In genomic region chr2:163087728-163088127, GRCm38 (mm10) we compare ENCODE assay signal across 28 mouse cellular contexts. TPM values are rescaled to one million over a fixed set of nuclear protein-coding genes. Genes with fewer than 3 reads are reported as not detected.
A peak's percentile ranks its signal among the peaks of the same experiment; 100 is the strongest.
DNase-seq lines count a peak whose midpoint lies in the region; ATAC-seq and TF ChIP-seq lines count a peak whose summit lies in the region.
"Had no signal": no experiment of that assay in that cellular context is flagged by ENCODE, and none has a peak within 500 bp of the region (broad histone marks: within the 10 kb centered on the region; RNA-seq: fewer than 3 reads in every experiment).

Gene Gtsf1l, minus strand, starts transcription at chr2:163087855.

- H3K4me1 ChIP-seq in testis, adult 2 months (ENCODE audit: control insufficient read depth, insufficient read depth, low read length), result peaks cover 5% of the 10 kb centered on the region; the same call in 1 of the 2 replicates
- H3K4me1 ChIP-seq in ES-Bruce4 (ENCODE audit: control insufficient read depth, insufficient read depth, low read length), result no peaks in the 10 kb centered on the region
- H3K4me1 ChIP-seq: embryonic facial prominence, embryonic 10.5 days; embryonic facial prominence, embryonic 12.5 days; forebrain, embryonic 13.5 days; forebrain, embryonic 15.5 days had no signal

- no peak for TF ChIP-seq CTCF in testis, adult 2 months (IDR thresholded peaks at IDR 0.05; ENCODE audit: control insufficient read depth, insufficient read depth, insufficient replicate concordance, low read depth, low read length)
- TF ChIP-seq CTCF in ES-Bruce4 (IDR thresholded peaks at IDR 0.05; ENCODE audit: low read depth, low read length), result no peak

- peak within 1 kb of the TSS; percentile 79 for H3K4me3 ChIP-seq in testis, adult 2 months (ENCODE audit: control insufficient read depth, low read depth, low read length)
- peak within 1 kb of the TSS; percentile 96 for H3K4me3 ChIP-seq in ES-Bruce4 (ENCODE audit: low read depth, low read length)
- H3K4me3 ChIP-seq: embryonic facial prominence, embryonic 10.5 days; embryonic facial prominence, embryonic 12.5 days; forebrain, embryonic 13.5 days; forebrain, embryonic 15.5 days had no signal

- no peak for DNase-seq in testis, postnatal 10 days (ENCODE audit: low spot score)
- peak; percentile 64 for DNase-seq in R1 (ENCODE audit: low read depth, low spot score)
- DNase-seq in gastrocnemius, adult 18-20 months (ENCODE audit: low spot score), result no peak
- no peak for DNase-seq in B cell, adult 2 months
- no peak for DNase-seq in heart, postnatal 36 days
- DNase-seq: adrenal gland, adult 2 months; adrenal gland, postnatal 10 days; adrenal gland, postnatal 25 days; cerebellum, adult 11-12 months; cerebellum, adult 2 months; cerebellum, adult 9-10 months; cerebellum, postnatal 10 days; cerebellum, postnatal 36 days; forebrain, postnatal 0 days had no signal

- no peaks in the 10 kb centered on the region for H3K36me3 ChIP-seq in testis, adult 2 months (ENCODE audit: control insufficient read depth, insufficient read depth, low read length)
- peaks cover 24% of the 10 kb centered on the region for H3K36me3 ChIP-seq in ES-Bruce4 (ENCODE audit: control insufficient read depth, insufficient read depth, low read length, poor library complexity, severe bottlenecking)
- H3K36me3 ChIP-seq: embryonic facial prominence, embryonic 12.5 days; forebrain, embryonic 15.5 days had no signal

- ATAC-seq in granulocyte monocyte progenitor cell, adult 5-6 weeks (replicated peaks; ENCODE audit: poor library complexity, severe bottlenecking), result 0 out of 2 replicates have a peak, but pooled peaks have one; percentile 18
- ATAC-seq: CD4-positive, CD25-positive, alpha-beta regulatory T cell, adult 4 months; forebrain, embryonic 13.5 days; forebrain, embryonic 15.5 days; forebrain, postnatal 0 days had no signal

- H3K27ac ChIP-seq in testis, adult 2 months (ENCODE audit: control insufficient read depth, insufficient read depth, low read depth, low read length), result peak within 1 kb of the TSS; percentile 51
- peak within 1 kb of the TSS; percentile 51; the same call in 1 of the 2 replicates for H3K27ac ChIP-seq in ES-Bruce4 (ENCODE audit: insufficient read depth, low read length)
- H3K27ac ChIP-seq: embryonic facial prominence, embryonic 10.5 days; embryonic facial prominence, embryonic 12.5 days; forebrain, embryonic 13.5 days; forebrain, embryonic 15.5 days had no signal

- peak; percentile 64; the same call in 1 of the 2 replicates for TF ChIP-seq POLR2A in testis, adult 2 months (IDR thresholded peaks at IDR 0.05; ENCODE audit: control insufficient read depth, low read depth, low read length)
- TF ChIP-seq POLR2A in ES-Bruce4 (IDR thresholded peaks at IDR 0.05; ENCODE audit: insufficient read depth, low read length), result no peak

- TF ChIP-seq EP300 in ES-Bruce4 (IDR thresholded peaks at IDR 0.05; ENCODE audit: insufficient read depth, low read depth, low read length), result no peak

- intact Hi-C loops in heart, postnatal 36 days (cut with DNase I), result no loop called here

- H3K9me3 ChIP-seq in ES-Bruce4 (replicated peaks; ENCODE audit: control insufficient read depth, insufficient read depth, low read length, poor library complexity, severe bottlenecking), result no peaks in the 10 kb centered on the region
- H3K9me3 ChIP-seq: embryonic facial prominence, embryonic 10.5 days; embryonic facial prominence, embryonic 12.5 days; forebrain, embryonic 13.5 days; forebrain, embryonic 15.5 days had no signal

- H3K27me3 ChIP-seq in testis, adult 2 months (ENCODE audit: control insufficient read depth, insufficient read depth, low read length), result no peaks in the 10 kb centered on the region
- H3K27me3 ChIP-seq in ES-Bruce4 (ENCODE audit: control insufficient read depth, insufficient read depth, low read length, poor library complexity, severe bottlenecking), result no peaks in the 10 kb centered on the region
- H3K27me3 ChIP-seq: CH12.LX; embryonic facial prominence, embryonic 12.5 days; forebrain, embryonic 13.5 days; forebrain, embryonic 15.5 days had no signal

- peak within 1 kb of the TSS; percentile 86 for H3K9ac ChIP-seq in ES-Bruce4 (ENCODE audit: low read depth, poor library complexity, severe bottlenecking)
- H3K9ac ChIP-seq: embryonic facial prominence, embryonic 12.5 days; forebrain, embryonic 13.5 days; forebrain, embryonic 15.5 days; forebrain, postnatal 0 days had no signal

RNA-seq across cellular contexts. Expression of gene Gtsf1l, which starts in this region (rescaled TPM):
- polyA plus RNA-seq in testis, adult 2 months (2012; rRNA removed), result 676 and 742 TPM in 2 replicates
- polyA plus RNA-seq in ES-Bruce4 (2011; ENCODE audit: insufficient read depth, insufficient read length, low read depth, missing spikeins), result 34.9 and 36.3 TPM in 2 replicates
- total RNA-seq in granulocyte monocyte progenitor cell, adult 5-6 weeks (2014; fragmentation: Nextera tagmentation), result not detected in 2 replicates
- not detected in 2 replicates for total RNA-seq in granulocyte monocyte progenitor cell, adult 5-6 weeks (2017)
- not detected for total RNA-seq in gastrocnemius, adult 18-20 months (2021)
- not detected for total RNA-seq in heart, postnatal 36 days (2021)
- total RNA-seq: adrenal gland, adult 2 months; adrenal gland, postnatal 10 days; adrenal gland, postnatal 25 days; adrenal gland, postnatal 4 days; CH12.LX; common myeloid progenitor, adult 5-6 weeks; forebrain, postnatal 0 days; MEL had no signal
- polyA plus RNA-seq: adrenal gland, adult 2 months; CD4-positive, CD25-positive, alpha-beta regulatory T cell, adult 4 months; cerebellum, adult 2 months; embryonic facial prominence, embryonic 10.5 days; embryonic facial prominence, embryonic 12.5 days; embryonic facial prominence, embryonic 14.5 days; forebrain, embryonic 11.5 days; forebrain, embryonic 13.5 days; forebrain, embryonic 15.5 days had no signal

Comparison
In these comparisons a context has a peak if more than half of its experiments do, and no peak if none do; other contexts are left out.
1. RNA of gene Gtsf1l (polyA plus RNA-seq): 676 to 742 TPM in testis, adult 2 months; 34.9 to 36.3 TPM in ES-Bruce4; every median in the first group is over 10 times any median in the second.
2. Peak in ATAC-seq in granulocyte monocyte progenitor cell, adult 5-6 weeks; RNA of the gene not detected or under 1 TPM.